Comparison of ENCODE assay signal across 8 mouse cellular contexts in genomic region chr7:92181959-92182612, GRCm38 (mm10).
DNase-seq lines count a peak whose midpoint lies in the region; ATAC-seq and TF ChIP-seq lines count a peak whose summit lies in the region.

No protein-coding gene starts in this region.

- H3K27ac ChIP-seq in lung, embryonic 14.5 days (ENCODE audit: low read depth), result no peak overlapping the region
- peak overlapping the region; percentile 56 for H3K27ac ChIP-seq in heart, embryonic 12.5 days (ENCODE audit: poor library complexity, severe bottlenecking)
- H3K27ac ChIP-seq in limb, embryonic 12.5 days, result no peak overlapping the region
- no peak overlapping the region for H3K27ac ChIP-seq in stomach, embryonic 15.5 days

- intact Hi-C loops in left cerebral cortex, postnatal 14 days (cut with DNase I), result no loop called here

- H3K27me3 ChIP-seq in lung, embryonic 14.5 days (ENCODE audit: insufficient read depth, low read length), result peaks cover 4% of the 10 kb centered on the region; the same call in 1 of the 2 replicates
- H3K27me3 ChIP-seq in heart, embryonic 12.5 days (replicated peaks), result no peaks in the 10 kb centered on the region
- peaks cover 10% of the 10 kb centered on the region; the same call in 1 of the 2 replicates for H3K27me3 ChIP-seq in limb, embryonic 12.5 days
- no peaks in the 10 kb centered on the region for H3K27me3 ChIP-seq in stomach, embryonic 15.5 days (replicated peaks)

- ATAC-seq in lung, embryonic 14.5 days (ENCODE audit: insufficient read depth), result peak; percentile 37; the same call in 1 of the 2 replicates
- peak; percentile 53; the same call in 1 of the 2 replicates for ATAC-seq in heart, embryonic 12.5 days (ENCODE audit: insufficient number of reproducible peaks, low FRiP score)
- no peak for ATAC-seq in limb, embryonic 12.5 days (ENCODE audit: insufficient number of reproducible peaks, insufficient read depth, low FRiP score, low TSS enrichment, low read depth)
- 0 out of 2 replicates have a peak, but pooled peaks have one; percentile 22 for ATAC-seq in stomach, embryonic 15.5 days (ENCODE audit: insufficient read depth, low FRiP score, low read depth)

- H3K9me3 ChIP-seq in lung, embryonic 14.5 days (ENCODE audit: low read depth, low read length), result no peaks in the 10 kb centered on the region
- no peaks in the 10 kb centered on the region for H3K9me3 ChIP-seq in heart, embryonic 12.5 days (replicated peaks)
- H3K9me3 ChIP-seq in limb, embryonic 12.5 days, result no peaks in the 10 kb centered on the region
- H3K9me3 ChIP-seq in stomach, embryonic 15.5 days, result no peaks in the 10 kb centered on the region

- peak overlapping the region; percentile 71; the same call in 1 of the 2 replicates for H3K4me2 ChIP-seq in lung, embryonic 14.5 days
- peak overlapping the region; percentile 86 for H3K4me2 ChIP-seq in heart, embryonic 12.5 days
- peak overlapping the region; percentile 71 for H3K4me2 ChIP-seq in limb, embryonic 12.5 days
- H3K4me2 ChIP-seq in stomach, embryonic 15.5 days, result peak overlapping the region; percentile 19; the same call in 1 of the 2 replicates

- H3K4me3 ChIP-seq in lung, embryonic 14.5 days (ENCODE audit: low read depth, low read length), result no peak overlapping the region
- peak overlapping the region; percentile 53 for H3K4me3 ChIP-seq in heart, embryonic 12.5 days
- peak overlapping the region; percentile 12; the same call in 1 of the 2 replicates for H3K4me3 ChIP-seq in limb, embryonic 12.5 days (replicated peaks)
- H3K4me3 ChIP-seq in stomach, embryonic 15.5 days (replicated peaks), result no peak overlapping the region

- H3K4me1 ChIP-seq in lung, embryonic 14.5 days (ENCODE audit: insufficient read depth), result no peaks in the 10 kb centered on the region
- peaks cover 13% of the 10 kb centered on the region for H3K4me1 ChIP-seq in heart, embryonic 12.5 days (replicated peaks)
- H3K4me1 ChIP-seq in limb, embryonic 12.5 days (replicated peaks), result peaks cover 6% of the 10 kb centered on the region; the same call in 1 of the 2 replicates
- peaks cover 5% of the 10 kb centered on the region for H3K4me1 ChIP-seq in stomach, embryonic 15.5 days

- H3K9ac ChIP-seq in lung, embryonic 14.5 days, result no peak overlapping the region
- peak overlapping the region; percentile 72 for H3K9ac ChIP-seq in heart, embryonic 12.5 days
- H3K9ac ChIP-seq in limb, embryonic 12.5 days (replicated peaks), result no peak overlapping the region
- no peak overlapping the region for H3K9ac ChIP-seq in stomach, embryonic 15.5 days

- DNase-seq in lung, embryonic 14.5 days, result peak; percentile 14
- DNase-seq in lung, adult 18-20 months, result no peak
- DNase-seq in testis, postnatal 10 days (ENCODE audit: low spot score), result no peak
- DNase-seq in left cerebral cortex, postnatal 14 days (ENCODE audit: low spot score in 2 of 2), result no peak
- no peak for DNase-seq in adrenal gland, postnatal 36 days

- 12% methylated on average over 10 of the region's 10 CpGs for WGBS in lung, embryonic 14.5 days
- 8% methylated on average over 10 of the region's 10 CpGs for WGBS in heart, embryonic 12.5 days
- 10% methylated on average over 10 of the region's 10 CpGs for WGBS in limb, embryonic 12.5 days
- WGBS in stomach, embryonic 15.5 days, result 22% methylated on average over 10 of the region's 10 CpGs

- H3K36me3 ChIP-seq in lung, embryonic 14.5 days (ENCODE audit: insufficient read depth), result no peaks in the 10 kb centered on the region
- H3K36me3 ChIP-seq in heart, embryonic 12.5 days, result no peaks in the 10 kb centered on the region
- no peaks in the 10 kb centered on the region for H3K36me3 ChIP-seq in limb, embryonic 12.5 days
- no peaks in the 10 kb centered on the region for H3K36me3 ChIP-seq in stomach, embryonic 15.5 days

- no peak for TF ChIP-seq CTCF in lung, embryonic 14.5 days (IDR thresholded peaks at IDR 0.05; ENCODE audit: low read depth)

Comparison
In these comparisons a context has a peak if more than half of its experiments do, and no peak if none do; other contexts are left out.
1. H3K4me2 ChIP-seq: peak in every context shown above with its lines; median percentile 86 in heart, embryonic 12.5 days; 71 in lung, embryonic 14.5 days; 71 in limb, embryonic 12.5 days; 19 in stomach, embryonic 15.5 days.
2. H3K4me3 ChIP-seq: peak in heart, embryonic 12.5 days (single experiment) and limb, embryonic 12.5 days (single experiment); none in lung, embryonic 14.5 days (single experiment) and stomach, embryonic 15.5 days (single experiment).